Mouse (Mus musculus): Measurements from ENCODE around the gene Golt1a. TPM values are rescaled to one million over a fixed set of nuclear protein-coding genes. Genes with fewer than 3 reads are reported as not detected.

Gene Golt1a
- polyA plus RNA-seq, 1 experiment from 2014 or later, result not detected

GRCm38 (mm10) chr1:133355912-133356311 is 46.3 kb downstream of the Golt1a start:
- H3K27me3 ChIP-seq (replicated peaks; ENCODE audit: low read depth, poor library complexity, severe bottlenecking), result peaks cover 70% of the 10 kb centered on the region
- no peak overlapping the region for H3K4me3 ChIP-seq
- no peaks in the 10 kb centered on the region for H3K9me3 ChIP-seq
- no peaks in the 10 kb centered on the region for H3K36me3 ChIP-seq (replicated peaks)
- no peak for DNase-seq (ENCODE audit: low spot score)
- WGBS, result 51% methylated on average over 15 of the region's 15 CpGs
- H3K27ac ChIP-seq (replicated peaks), result no peak overlapping the region
- H3K4me1 ChIP-seq, result peaks cover 28% of the 10 kb centered on the region

GRCm38 (mm10) chr1:133356330-133356729 is 46.7 kb downstream of the Golt1a start:
- Histone ChIP-seq H3K9me3 (no peaks in the 10 kb centered on the region), H3K27ac (replicated peaks) (no peak overlapping the region), H3K36me3 (replicated peaks) (no peaks in the 10 kb centered on the region), H3K27me3 (replicated peaks; ENCODE audit: low read depth, poor library complexity, severe bottlenecking) (peaks cover 70% of the 10 kb centered on the region), H3K4me3 (no peak overlapping the region), H3K4me1 (peaks cover 25% of the 10 kb centered on the region)
- no peak for DNase-seq (ENCODE audit: low spot score)
- WGBS, result 60% methylated on average over 8 of the region's 8 CpGs

- DNase-seq (ENCODE audit: low spot score), result no peak
- 92% methylated on average over 6 of the region's 6 CpGs for WGBS
- H3K4me1 ChIP-seq, result peaks cover 35% of the 10 kb centered on the region
- H3K27ac ChIP-seq (replicated peaks), result no peak overlapping the region
- H3K9me3 ChIP-seq, result no peaks in the 10 kb centered on the region
- no peak overlapping the region for H3K4me3 ChIP-seq
- peaks cover 78% of the 10 kb centered on the region for H3K27me3 ChIP-seq (replicated peaks; ENCODE audit: low read depth, poor library complexity, severe bottlenecking)
- H3K36me3 ChIP-seq (replicated peaks), result no peaks in the 10 kb centered on the region
Measured at GRCm38 (mm10) chr1:133361006-133361405, 51.4 kb downstream of the Golt1a start.

- H3K4me1 ChIP-seq, result peaks cover 34% of the 10 kb centered on the region
- no peak overlapping the region for H3K27ac ChIP-seq (replicated peaks)
- H3K36me3 ChIP-seq (replicated peaks), result no peaks in the 10 kb centered on the region
- no peak overlapping the region for H3K4me3 ChIP-seq
- WGBS, result 89% methylated on average over 5 of the region's 5 CpGs
- peaks cover 78% of the 10 kb centered on the region for H3K27me3 ChIP-seq (replicated peaks; ENCODE audit: low read depth, poor library complexity, severe bottlenecking)
- no peak for DNase-seq (ENCODE audit: low spot score)
- no peaks in the 10 kb centered on the region for H3K9me3 ChIP-seq
Measured at GRCm38 (mm10) chr1:133362103-133362502, 52.5 kb downstream of the Golt1a start.

- Histone ChIP-seq H3K27me3 (replicated peaks; ENCODE audit: low read depth, poor library complexity, severe bottlenecking) (peaks cover 65% of the 10 kb centered on the region), H3K27ac (replicated peaks) (peak within 1 kb of the TSS; percentile 36)
Measured at GRCm38 (mm10) chr1:133363276-133364021, 53.8 kb downstream of the Golt1a start, which contains the start of gene Etnk2. Etnk2 (plus strand) TSS chr1:133363572.

GRCm38 (mm10) chr1:133364022-133364630 is 54.5 kb downstream of the Golt1a start:
- H3K36me3 ChIP-seq (replicated peaks), result no peaks in the 10 kb centered on the region
- H3K4me1 ChIP-seq, result peaks cover 54% of the 10 kb centered on the region
- H3K27ac ChIP-seq (replicated peaks), result peak overlapping the region; percentile 36; the same call in 1 of the 2 replicates
- H3K9me3 ChIP-seq, result no peaks in the 10 kb centered on the region
- 2% methylated on average over 27 of the region's 27 CpGs for WGBS
- peaks cover 64% of the 10 kb centered on the region for H3K27me3 ChIP-seq (replicated peaks; ENCODE audit: low read depth, poor library complexity, severe bottlenecking)
- no peak for DNase-seq (ENCODE audit: low spot score)
- H3K4me3 ChIP-seq, result peak overlapping the region; percentile 81

More at GRCm38 (mm10) chr1:133363276-133364021, 53.8 kb downstream of the Golt1a start, which contains the start of gene Etnk2:
- WGBS, result under 1% methylated on average over 52 of the region's 52 CpGs
- Histone ChIP-seq H3K4me3 (peak within 1 kb of the TSS; percentile 81), H3K36me3 (replicated peaks) (no peaks in the 10 kb centered on the region), H3K9me3 (no peaks in the 10 kb centered on the region), H3K4me1 (peaks cover 48% of the 10 kb centered on the region)
- peak; percentile 92 for DNase-seq (ENCODE audit: low spot score)

- H3K27ac ChIP-seq (replicated peaks), result no peak overlapping the region
- H3K4me3 ChIP-seq, result no peak overlapping the region
- H3K4me1 ChIP-seq, result peaks cover 56% of the 10 kb centered on the region
- 40% methylated on average over 2 of the region's 2 CpGs for WGBS
- DNase-seq (ENCODE audit: low spot score), result no peak
- peaks cover 64% of the 10 kb centered on the region for H3K27me3 ChIP-seq (replicated peaks; ENCODE audit: low read depth, poor library complexity, severe bottlenecking)
- H3K9me3 ChIP-seq, result no peaks in the 10 kb centered on the region
- no peaks in the 10 kb centered on the region for H3K36me3 ChIP-seq (replicated peaks)
Measured at GRCm38 (mm10) chr1:133364890-133365289, 55.3 kb downstream of the Golt1a start.

- Histone ChIP-seq H3K27me3 (replicated peaks; ENCODE audit: low read depth, poor library complexity, severe bottlenecking) (peaks cover 61% of the 10 kb centered on the region), H3K4me3 (peak overlapping the region; percentile 23; the same call in 1 of the 2 replicates), H3K36me3 (replicated peaks) (no peaks in the 10 kb centered on the region), H3K9me3 (no peaks in the 10 kb centered on the region), H3K27ac (replicated peaks) (peak overlapping the region; percentile 77), H3K4me1 (peaks cover 64% of the 10 kb centered on the region)
- 38% methylated on average over 10 of the region's 10 CpGs for WGBS
- peak; percentile 27 for DNase-seq (ENCODE audit: low spot score)
Measured at GRCm38 (mm10) chr1:133366951-133367605, 57.5 kb downstream of the Golt1a start.

- Histone ChIP-seq H3K27me3 (replicated peaks; ENCODE audit: low read depth, poor library complexity, severe bottlenecking) (peaks cover 54% of the 10 kb centered on the region), H3K9me3 (no peaks in the 10 kb centered on the region), H3K36me3 (replicated peaks) (no peaks in the 10 kb centered on the region), H3K4me1 (peaks cover 72% of the 10 kb centered on the region), H3K4me3 (peak overlapping the region; percentile 33), H3K27ac (replicated peaks) (peak overlapping the region; percentile 77)
- DNase-seq (ENCODE audit: low spot score), result peak; percentile 67
- 6% methylated on average over 11 of the region's 11 CpGs for WGBS
Measured at GRCm38 (mm10) chr1:133367606-133368488, 58.2 kb downstream of the Golt1a start.

GRCm38 (mm10) chr1:133368644-133369043 is 59.0 kb downstream of the Golt1a start:
- Histone ChIP-seq H3K4me1 (peaks cover 67% of the 10 kb centered on the region), H3K9me3 (no peaks in the 10 kb centered on the region), H3K36me3 (replicated peaks) (no peaks in the 10 kb centered on the region), H3K27ac (replicated peaks) (peak overlapping the region; percentile 77), H3K4me3 (no peak overlapping the region), H3K27me3 (replicated peaks; ENCODE audit: low read depth, poor library complexity, severe bottlenecking) (peaks cover 47% of the 10 kb centered on the region)
- no peak for DNase-seq (ENCODE audit: low spot score)
- 52% methylated on average over 10 of the region's 10 CpGs for WGBS

GRCm38 (mm10) chr1:133370352-133370751 is 60.8 kb downstream of the Golt1a start:
- Histone ChIP-seq H3K9me3 (no peaks in the 10 kb centered on the region), H3K4me1 (peaks cover 49% of the 10 kb centered on the region), H3K4me3 (no peak overlapping the region), H3K36me3 (replicated peaks) (no peaks in the 10 kb centered on the region), H3K27me3 (replicated peaks; ENCODE audit: low read depth, poor library complexity, severe bottlenecking) (peaks cover 30% of the 10 kb centered on the region), H3K27ac (replicated peaks) (no peak overlapping the region)
- DNase-seq (ENCODE audit: low spot score), result no peak
- WGBS, result 82% methylated on average over 4 of the region's 4 CpGs

- H3K27me3 ChIP-seq (replicated peaks; ENCODE audit: low read depth, poor library complexity, severe bottlenecking), result peaks cover 19% of the 10 kb centered on the region
- H3K9me3 ChIP-seq, result no peaks in the 10 kb centered on the region
- H3K4me3 ChIP-seq, result no peak overlapping the region
- WGBS, result 86% methylated on average over 6 of the region's 6 CpGs
- no peak for DNase-seq (ENCODE audit: low spot score)
- no peaks in the 10 kb centered on the region for H3K36me3 ChIP-seq (replicated peaks)
- no peak overlapping the region for H3K27ac ChIP-seq (replicated peaks)
- H3K4me1 ChIP-seq, result peaks cover 53% of the 10 kb centered on the region
Measured at GRCm38 (mm10) chr1:133371431-133371830, 61.8 kb downstream of the Golt1a start.
